Mouse (Mus musculus) left cerebral cortex, adult 2 months (tissue): Measurements from ENCODE around the gene Sh2b1. TPM values are rescaled to one million over a fixed set of nuclear protein-coding genes. Genes with fewer than 3 reads are reported as not detected.

Experiments
- DNase-seq, 2 experiments: peaks; one replicate each; pipeline ENCODE4 v3.0.0; 2021 to 2022; ENCODE audit warnings: low spot score in 2 of 2, mixed read lengths in 1 of 2; ENCODE audit errors: extremely low spot score in 1 of 2
- H3K27ac ChIP-seq: fragments of 200-600 bp; 2 replicates; pipeline ENCODE4 v1.8.1; 2022
- H3K4me3 ChIP-seq: fragments of 200-600 bp; 2 replicates; pipeline ENCODE4 v1.8.1; 2022
- CTCF ChIP-seq: fragments of 200-600 bp; IDR thresholded peaks from 2 replicates; pipeline ENCODE4 v1.8.1; 2022; ENCODE audit warnings: antibody characterized with exemption, mild to moderate bottlenecking, moderate library complexity
- intact Hi-C: fragments of 180-260 bp; cut with DNase I; formaldehyde crosslinking; loops from one replicate; pipeline ENCODE4 v1.15.1; 2025
- long read RNA-seq, 2 experiments: library from polyadenylated mRNA; stranded (forward); transcript quantifications; one replicate each; pipeline ENCODE4 v2.0.0; 2021; ENCODE audit warnings: borderline mapping rate in 2 of 2
- total RNA-seq, 2 experiments: library from RNA; stranded (reverse); gene quantifications; 2 replicates each; pipeline ENCODE4 v1.2.3; 2021

Gene Sh2b1
- 10 to 100 TPM; 76.5 to 78.3 TPM for total RNA-seq
- long read RNA-seq, experiment 1, transcript Sh2b1-205 (9 exons, 2,956 nt) = minor isoform, 6 of 123 reads
- long read RNA-seq, experiment 1, transcript Sh2b1-204 (9 exons, 2,854 nt) = major isoform, 32 of 123 reads
- long read RNA-seq, experiment 1, transcript Sh2b1-206 (9 exons, 3,011 nt) = minor isoform, 17 of 123 reads
- long read RNA-seq, experiment 1, partial matches to known transcripts = 18 of 123 reads
- long read RNA-seq, experiment 1, other reads (novel, unspliced or antisense) = 47 of 123 reads
- long read RNA-seq, experiment 2, transcript Sh2b1-206 (9 exons, 3,011 nt) = minor isoform, 10 of 94 reads
- long read RNA-seq, experiment 2, transcript Sh2b1-204 (9 exons, 2,854 nt) = major isoform, 32 of 94 reads
- long read RNA-seq, experiment 2, partial matches to known transcripts = 20 of 94 reads
- long read RNA-seq, experiment 2, other reads (novel, unspliced or antisense) = 27 of 94 reads

DNA sequence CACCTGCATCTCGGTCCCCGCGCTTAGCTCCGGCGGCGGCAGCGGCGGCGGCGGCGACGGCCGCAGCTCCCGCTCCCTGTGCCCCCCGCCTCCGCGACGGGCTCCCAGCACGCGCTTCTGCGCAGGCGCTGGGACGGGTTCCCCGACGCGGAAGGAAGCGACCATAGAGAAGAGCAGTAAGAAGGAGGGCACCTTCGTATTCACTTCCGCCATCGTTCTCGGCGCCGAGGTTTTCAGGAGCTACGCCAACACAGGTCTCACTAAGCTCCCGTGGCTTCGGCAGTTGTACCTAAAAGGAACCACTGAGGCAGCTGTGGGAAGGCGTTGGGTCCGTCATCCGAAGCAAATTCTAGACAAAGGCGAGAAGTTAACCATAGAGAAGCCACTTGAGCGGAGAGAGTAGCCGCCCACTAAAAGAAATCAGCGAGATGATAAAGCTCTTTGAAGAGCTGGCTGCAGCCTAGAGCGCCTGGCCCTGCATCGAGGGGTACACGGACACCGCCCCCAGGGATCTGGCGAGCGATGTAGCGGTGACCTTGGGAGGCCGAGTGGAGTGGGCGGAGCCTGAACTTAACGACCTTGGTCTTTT lies at the start of gene Sh2b1:
TSS of gene Sh2b1 (minus strand) at position 432 of the 589 bp plus-strand sequence.
- intact Hi-C loops = loop anchor here (1.0 to 5.0 kb wide), 2 partner anchors 27 to 78 kb away; partner anchors contain the start of gene Nfatc2ip

DNA sequence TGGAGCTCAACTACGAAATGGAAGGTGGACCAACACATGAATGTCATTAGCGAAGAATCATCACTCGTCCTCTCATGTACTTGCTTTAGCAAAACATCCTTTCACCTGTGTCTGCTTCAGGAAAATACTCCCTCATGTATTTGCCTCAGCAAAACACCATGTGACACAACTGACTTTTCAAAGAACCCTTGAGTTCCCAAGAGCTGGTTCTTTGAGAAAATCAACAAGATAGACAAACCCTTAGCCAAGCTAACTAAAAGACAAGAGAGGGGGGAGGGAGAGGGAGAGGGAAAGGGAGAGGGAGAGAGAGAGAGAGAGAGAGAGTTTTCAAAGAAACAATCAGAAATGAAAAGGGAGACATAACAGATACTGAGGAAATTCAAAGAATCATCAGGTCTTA lies 48.1 kb upstream of the Sh2b1 start:
- intact Hi-C loops = no loop called here
- no peak for DNase-seq
- H3K4me3 ChIP-seq = no peak overlapping the region
- H3K27ac ChIP-seq = no peak overlapping the region
- no peak for TF ChIP-seq CTCF

More for the DNA sequence above, at the start of gene Sh2b1:
- Histone ChIP-seq H3K4me3 (peak within 1 kb of the TSS; percentile 75), H3K27ac (peak within 1 kb of the TSS; percentile 99)
- TF ChIP-seq CTCF = peak; percentile 45
- peak; percentile 85 to 88 for DNase-seq

DNA sequence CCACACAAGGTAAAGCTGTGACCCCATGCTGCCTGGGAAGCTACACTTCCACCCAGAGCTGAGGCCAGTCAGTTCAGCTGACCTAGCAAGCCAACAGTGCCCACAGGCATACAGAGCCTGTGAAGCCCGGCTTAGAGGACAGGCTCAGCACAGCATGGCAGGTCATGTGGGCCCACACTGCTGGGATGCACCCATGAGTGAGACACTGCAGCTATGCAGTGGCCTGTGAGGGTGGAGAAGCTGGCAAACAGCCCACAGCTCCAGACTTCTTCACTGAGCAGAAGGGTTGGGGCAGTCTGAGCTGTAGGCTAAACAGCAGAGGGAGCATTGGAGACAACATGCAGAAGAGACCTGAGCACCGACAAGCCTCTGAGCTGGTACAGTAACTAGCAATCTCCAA lies 44.3 kb upstream of the Sh2b1 start:
- TF ChIP-seq CTCF = no peak
- peak in 1 of 2 experiments; percentile 22 for DNase-seq

DNA sequence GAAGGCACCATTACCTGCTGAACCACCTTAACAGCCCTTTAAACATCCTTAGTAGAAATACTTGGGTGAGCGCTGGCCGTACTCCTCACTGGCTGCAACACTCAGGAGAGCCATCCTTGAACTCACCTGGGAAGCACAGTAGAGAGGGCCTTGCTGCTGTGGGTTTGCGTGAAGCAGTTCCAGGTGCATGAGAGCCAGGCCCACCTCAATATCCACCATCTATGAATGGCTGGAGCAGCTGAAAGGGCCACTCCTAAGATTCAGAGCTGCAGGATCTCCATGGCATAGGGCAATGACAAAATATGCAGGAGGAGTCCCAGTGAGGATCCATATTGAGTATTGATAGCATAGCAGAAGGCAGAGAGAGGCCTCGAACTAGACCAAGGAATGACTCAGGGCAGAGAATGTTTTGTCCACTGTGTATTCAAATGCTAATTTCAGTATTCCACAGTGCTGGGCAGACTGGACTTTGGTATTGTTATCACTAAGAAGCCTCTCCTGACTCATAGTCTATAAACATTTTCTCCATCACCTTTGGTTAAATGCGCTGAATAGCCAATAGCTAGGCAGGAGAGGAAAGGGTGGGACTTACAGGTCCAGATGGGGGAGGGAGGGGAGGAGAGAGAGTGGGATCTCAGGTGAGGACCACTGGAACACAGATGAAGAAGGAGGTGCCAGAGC lies 43.2 kb upstream of the Sh2b1 start:
- DNase-seq = no peak
- no peak overlapping the region for H3K27ac ChIP-seq
- intact Hi-C loops = no loop called here
- no peak for TF ChIP-seq CTCF
- H3K4me3 ChIP-seq = no peak overlapping the region

More for the DNA sequence above, 44.3 kb upstream of the Sh2b1 start:
- Histone ChIP-seq H3K4me3 (no peak overlapping the region), H3K27ac (no peak overlapping the region)
- intact Hi-C loops = no loop called here

DNA sequence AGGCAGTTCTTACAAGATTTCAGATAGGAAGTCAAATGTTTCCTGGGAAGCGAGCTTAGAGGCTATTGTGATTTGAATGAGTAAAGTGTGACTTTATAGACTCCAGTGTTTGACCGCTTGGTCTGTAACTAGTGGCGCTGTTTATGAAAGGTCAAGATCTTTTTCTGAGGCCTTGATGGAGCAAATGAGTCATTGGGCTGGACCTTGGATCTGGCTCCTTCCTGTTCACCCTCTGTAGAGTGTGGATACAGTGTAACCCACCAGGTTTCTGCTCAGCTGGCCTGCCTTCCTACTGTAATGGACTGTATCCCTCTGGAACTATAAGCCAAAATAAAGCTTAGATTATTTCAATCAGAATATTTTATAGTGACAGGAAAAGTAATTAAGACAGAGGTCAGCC lies 36.1 kb upstream of the Sh2b1 start:
- no peak for DNase-seq
- intact Hi-C loops = no loop called here
- no peak overlapping the region for H3K4me3 ChIP-seq
- no peak for TF ChIP-seq CTCF
- no peak overlapping the region for H3K27ac ChIP-seq

DNA sequence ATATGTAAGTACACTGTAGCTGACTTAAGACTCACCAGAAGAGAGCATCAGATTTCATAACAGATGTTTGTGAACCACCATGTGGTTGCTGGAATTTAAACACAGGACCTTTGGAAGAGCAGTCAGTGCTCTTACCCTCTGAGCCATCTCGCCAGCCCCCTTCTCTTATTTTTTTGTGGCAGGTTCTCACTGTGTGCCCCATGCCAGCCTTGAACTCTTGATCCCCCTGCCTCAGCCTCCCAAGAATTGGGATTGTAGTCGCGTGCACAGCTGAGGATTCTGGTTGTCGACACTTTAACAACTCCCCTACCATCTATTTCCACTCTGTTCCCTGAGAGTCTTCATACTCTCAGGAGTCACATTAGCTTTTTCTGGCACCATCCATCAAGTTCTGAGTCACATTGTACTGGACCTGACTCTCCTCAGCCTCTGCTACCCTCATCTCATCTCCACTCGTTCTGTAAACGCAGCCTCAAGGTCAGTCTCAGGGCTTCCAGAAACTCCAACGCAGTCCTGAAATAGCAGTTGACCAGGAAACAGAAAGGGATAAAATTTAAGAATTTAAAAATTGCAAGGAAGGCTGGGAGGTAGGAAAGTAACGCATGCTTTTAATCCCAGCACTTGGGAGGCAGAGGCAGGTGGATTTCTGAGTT lies 32.0 kb upstream of the Sh2b1 start:
- intact Hi-C loops = loop anchor here (10.0 kb wide), 1 partner anchor 288 kb away; the partner anchor contains the start of genes Fam57b and Ppp4c
- H3K4me3 ChIP-seq = no peak overlapping the region
- DNase-seq = no peak
- no peak for TF ChIP-seq CTCF
- no peak overlapping the region for H3K27ac ChIP-seq

DNA sequence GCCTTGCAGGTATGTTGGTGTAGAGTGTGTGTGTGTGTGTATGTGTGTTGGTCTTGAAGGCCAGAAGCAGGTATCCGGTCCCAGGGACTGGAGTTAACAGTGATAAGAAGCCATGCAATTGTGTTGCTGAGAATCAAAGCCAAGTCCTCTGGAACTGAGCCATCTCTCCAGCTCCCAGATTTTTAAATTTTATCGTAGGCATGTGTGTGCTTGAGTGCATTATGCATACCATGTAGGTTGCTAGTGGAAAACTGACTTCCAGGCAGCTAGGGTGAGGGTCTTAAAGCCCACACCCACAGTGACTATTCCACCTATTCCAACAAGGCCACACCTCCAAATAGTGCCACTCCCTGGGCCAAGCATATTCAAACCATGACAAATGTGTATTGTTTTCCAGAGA lies 29.7 kb upstream of the Sh2b1 start:
- intact Hi-C loops = loop anchor here (5.0 to 10.0 kb wide), 2 partner anchors 290 to 1242 kb away; partner anchors contain the start of genes Fam57b and Ppp4c
- Histone ChIP-seq H3K27ac (no peak overlapping the region), H3K4me3 (no peak overlapping the region)
- TF ChIP-seq CTCF = no peak
- DNase-seq = no peak

DNA sequence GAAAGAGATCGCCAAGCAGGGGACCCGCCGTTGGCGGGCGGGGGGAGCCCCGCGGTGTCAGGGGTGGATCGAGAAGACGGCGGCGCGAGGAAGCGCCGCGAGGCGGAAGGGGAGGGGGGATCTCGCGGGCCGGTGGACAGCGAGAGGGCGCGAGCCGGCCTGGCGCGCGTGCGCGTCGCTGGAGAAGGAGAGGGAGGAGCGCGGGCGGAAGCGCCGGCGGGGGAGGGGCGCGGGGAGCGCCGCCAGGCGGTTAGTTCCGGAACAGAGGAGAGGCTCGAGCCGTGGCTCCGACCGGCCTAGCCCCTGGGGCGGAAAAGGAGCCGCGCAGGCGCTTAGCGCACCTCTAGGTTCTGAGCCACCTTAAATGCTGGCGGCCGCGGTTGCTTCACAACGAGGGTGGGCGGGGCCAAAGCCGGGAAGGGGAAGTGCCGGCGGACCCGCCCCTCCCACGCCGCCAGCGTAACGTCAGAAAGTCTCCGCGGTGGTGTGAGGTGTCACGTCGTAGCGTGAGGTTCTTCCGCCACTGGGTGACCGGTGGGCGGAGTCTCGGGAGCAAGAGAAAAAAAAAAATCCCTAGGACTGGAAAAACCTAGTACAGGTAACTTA lies 28.2 kb upstream of the Sh2b1 start, which contains the start of gene Atxn2l:
TSS of gene Atxn2l (minus strand) at position 165 of the 606 bp plus-strand sequence.
- TF ChIP-seq CTCF = peak; percentile 69
- intact Hi-C loops = loop anchor here (5.0 to 10.0 kb wide), 2 partner anchors 291 to 1244 kb away; partner anchors contain the start of genes Fam57b and Ppp4c
- peak within 1 kb of the TSS; percentile 98 for H3K27ac ChIP-seq

DNA sequence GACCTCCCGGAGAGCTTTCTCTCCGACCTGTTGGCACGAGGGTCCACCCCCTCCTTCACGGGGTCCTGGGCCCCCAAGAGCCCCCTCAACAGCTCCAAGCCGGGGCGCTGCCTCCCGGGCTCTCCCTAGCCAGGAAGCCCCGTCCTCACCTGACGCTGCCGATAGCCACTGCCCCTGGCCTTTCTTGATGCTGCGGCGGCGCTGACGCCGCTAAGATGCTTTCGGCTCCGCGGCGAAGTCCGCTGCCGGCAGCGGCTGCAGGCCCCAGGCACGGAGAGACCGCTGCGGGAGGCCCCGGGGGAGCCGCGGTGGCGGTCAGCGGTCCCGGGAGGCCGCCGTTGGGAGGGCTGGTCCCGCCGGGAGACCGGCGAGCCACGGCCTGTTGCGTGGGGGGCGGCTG lies 27.5 kb upstream of the Sh2b1 start:
- DNase-seq = no peak
- intact Hi-C loops = loop anchor here (1.0 to 10.0 kb wide), 4 partner anchors 15 to 1245 kb away; partner anchors contain the start of genes Fam57b, Ppp4c, Sh2b1 and Tufm
- TF ChIP-seq CTCF = no peak
- peak overlapping the region; percentile 98 for H3K27ac ChIP-seq
- H3K4me3 ChIP-seq = peak overlapping the region; percentile 100

More for the DNA sequence above, 28.2 kb upstream of the Sh2b1 start, which contains the start of gene Atxn2l:
- DNase-seq = peak; percentile 99
- peak within 1 kb of the TSS; percentile 100 for H3K4me3 ChIP-seq

DNA sequence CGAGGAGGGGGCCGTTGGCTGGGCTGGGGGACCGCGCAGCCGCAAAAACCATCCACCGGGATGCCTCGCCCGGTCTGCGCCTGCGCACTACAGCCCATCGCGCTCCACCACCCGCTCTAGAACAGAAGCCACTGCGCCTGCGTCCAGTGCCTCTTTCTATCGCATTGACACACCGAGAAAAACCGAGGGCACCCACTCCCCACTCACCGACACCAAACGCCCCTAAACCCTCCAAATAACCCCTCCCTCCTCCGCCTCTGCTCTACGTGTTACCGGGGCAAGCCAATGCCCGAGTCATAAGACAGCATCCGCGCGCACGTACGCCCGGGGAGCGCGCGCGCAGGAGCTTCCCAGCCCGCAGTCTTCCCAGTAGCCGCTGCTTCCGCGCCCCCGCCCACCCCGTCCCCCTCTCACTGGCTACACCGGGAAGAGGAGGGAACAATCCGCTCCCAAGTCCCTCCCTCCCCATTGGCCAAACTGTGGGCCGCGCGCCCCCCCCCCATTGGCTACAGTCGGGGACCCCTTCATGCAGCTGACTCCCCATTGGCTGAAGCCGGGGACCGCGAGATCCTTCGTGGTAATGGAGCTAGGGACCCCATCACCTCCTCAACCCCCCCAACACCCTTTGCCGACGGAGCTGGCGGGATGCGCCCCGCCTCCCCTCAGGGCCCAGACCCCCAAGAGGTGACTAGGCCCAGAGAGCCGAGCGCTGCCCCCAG lies 27.0 kb upstream of the Sh2b1 start:
- Histone ChIP-seq H3K27ac (peak overlapping the region; percentile 98), H3K4me3 (peak overlapping the region; percentile 100)
- no peak for TF ChIP-seq CTCF
- DNase-seq = peak; percentile 91 to 93
- intact Hi-C loops = loop anchor here (1.0 to 10.0 kb wide), 4 partner anchors 15 to 1245 kb away; partner anchors contain the start of genes Fam57b, Ppp4c, Sh2b1 and Tufm
